Mouse (Mus musculus): ENCODE measurements around the gene Hoxa13.
A peak's percentile ranks its signal among the peaks of the same experiment; 100 is the strongest.

Gene Hoxa13

GRCm38 (mm10) chr6:52208072-52208867, 52.4 kb downstream of the Hoxa13 start, which contains the start of gene Hoxa6:
Gene Hoxa6, minus strand, starts transcription at chr6:52208722.
- DNase-seq: peak; percentile 72
